Mouse (Mus musculus): ENCODE measurements around the gene Klra1. TPM values are rescaled to one million over a fixed set of nuclear protein-coding genes. Genes with fewer than 3 reads are reported as not detected.

The Klra1 gene
- not detected for polyA plus RNA-seq (2015; fragmentation: Illumina TruSeq; extraction: RNeasy Lipid Tissue Mini Kit (QIAGEN cat#74804); ENCODE audit: low read depth, low replicate concordance)

DNA sequence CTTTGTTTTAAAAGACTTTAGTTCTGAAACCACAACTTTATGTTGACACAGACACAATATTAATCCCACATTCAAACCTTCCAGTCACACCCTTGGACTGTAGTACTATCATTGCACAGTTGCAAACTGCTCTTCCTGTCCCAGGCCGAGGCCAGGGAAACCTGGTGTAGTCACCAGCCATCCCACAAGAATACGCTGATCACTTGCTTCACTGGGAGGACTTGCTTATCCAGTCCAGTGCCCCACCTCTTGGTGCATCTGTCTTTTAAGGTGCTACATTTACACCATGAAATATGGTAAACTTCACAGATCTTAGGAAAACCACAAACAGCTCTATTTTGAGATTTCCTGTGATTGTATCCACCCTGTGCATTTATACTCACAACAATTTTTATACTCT, at the start of gene Klra1:
TSS of gene Klra1 (minus strand) at position 125 of the 400 bp plus-strand sequence.

GRCm38 (mm10) chr6:130337411-130337810, 49.3 kb downstream of the Klra1 start, which contains the start of gene Klra3:
Gene Klra3 (minus strand): TSS chr6:130337574.

Other genes with a start within 250 kb of the Klra1 start
- not detected for gene Klra9, start 193.8 kb downstream of the Klra1 start, polyA plus RNA-seq (2015; fragmentation: Illumina TruSeq; extraction: RNeasy Lipid Tissue Mini Kit (QIAGEN cat#74804); ENCODE audit: low read depth, low replicate concordance)
- not detected for gene Klra7, start 153.6 kb downstream of the Klra1 start, polyA plus RNA-seq (2015; fragmentation: Illumina TruSeq; extraction: RNeasy Lipid Tissue Mini Kit (QIAGEN cat#74804); ENCODE audit: low read depth, low replicate concordance)
- not detected for gene Klra10, start 104.9 kb downstream of the Klra1 start, polyA plus RNA-seq (2015; fragmentation: Illumina TruSeq; extraction: RNeasy Lipid Tissue Mini Kit (QIAGEN cat#74804); ENCODE audit: low read depth, low replicate concordance)
- gene Klra3, start 49.3 kb downstream of the Klra1 start, polyA plus RNA-seq (2015; fragmentation: Illumina TruSeq; extraction: RNeasy Lipid Tissue Mini Kit (QIAGEN cat#74804); ENCODE audit: low read depth, low replicate concordance), result not detected

Data from brain, adult 10 weeks (tissue).